Mouse (Mus musculus) erythroid progenitor cell, adult 5-6 weeks (primary cell): ENCODE measurements around the gene Tmem256. TPM values are rescaled to one million over a fixed set of nuclear protein-coding genes. Genes with fewer than 3 reads are reported as not detected.
"Not testable (repeated sequence)": the region's sequence is repeated elsewhere in the genome, so short reads cannot be mapped to it uniquely, and the experiment has no call there.

Experiments used
- ATAC-seq: replicated peaks from 2 replicates; pipeline ENCODE4 v1.8.0; 2016; ENCODE audit warnings: moderate number of reproducible peaks, mild to moderate bottlenecking, moderate TSS enrichment, inconsistent platforms; ENCODE audit not compliant: poor library complexity, low FRiP score, severe bottlenecking
- total RNA-seq, 2 experiments: library from RNA; stranded (forward) in 1 of 2; stranded (reverse) in 1 of 2; fragments of 150-400 nt in 1 of 2; fragments of 186-747, 209-891 nt in 1 of 2; gene quantifications; 2 replicates each; pipeline versions ENCODE4 v1.2.3 to v1.2.4; 2015 to 2017; ENCODE audit warnings: low replicate concordance in 2 of 2

Tmem256 gene
- total RNA-seq, 2 experiments from 2014 or later = 123 to 258 TPM

DNA sequence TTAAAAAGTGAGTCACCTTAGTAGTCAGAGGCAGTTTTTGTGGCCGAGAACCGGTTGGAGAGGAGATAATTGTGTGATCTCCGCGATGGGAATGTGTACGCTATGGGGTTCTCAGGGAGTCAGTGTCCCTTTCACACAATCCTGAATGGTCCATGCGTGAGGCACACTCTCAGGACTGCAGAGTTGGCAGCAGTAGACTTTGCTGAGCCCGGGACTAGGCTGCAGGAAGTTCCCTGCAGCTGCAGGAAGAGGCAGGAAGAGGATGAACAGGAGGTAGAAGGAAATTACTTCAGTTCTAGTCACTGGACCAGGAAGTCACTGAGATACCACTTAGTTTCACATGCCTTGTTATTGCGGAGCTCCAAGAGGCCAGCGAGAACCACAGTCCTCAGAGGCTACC lies 10.8 kb downstream of the Tmem256 start:
- ATAC-seq = no peak

DNA sequence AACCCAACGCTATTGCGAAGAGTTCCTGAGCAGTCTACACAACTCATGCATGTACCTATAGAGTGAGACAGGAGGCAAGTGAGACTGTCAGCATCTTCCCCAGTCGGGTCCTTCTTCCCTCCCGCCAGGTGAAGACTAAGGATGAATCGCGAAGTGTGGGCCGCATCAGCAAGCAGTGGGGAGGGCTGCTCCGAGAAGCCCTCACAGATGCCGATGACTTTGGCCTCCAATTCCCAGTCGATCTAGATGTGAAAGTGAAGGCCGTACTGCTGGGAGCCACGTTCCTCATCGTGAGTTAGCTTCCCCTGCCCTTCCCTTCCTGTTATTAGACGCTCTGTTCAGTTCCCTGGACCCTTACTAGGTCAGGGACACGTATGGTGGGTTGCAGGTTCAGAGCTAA lies 11.6 kb downstream of the Tmem256 start:
- ATAC-seq = no peak

DNA sequence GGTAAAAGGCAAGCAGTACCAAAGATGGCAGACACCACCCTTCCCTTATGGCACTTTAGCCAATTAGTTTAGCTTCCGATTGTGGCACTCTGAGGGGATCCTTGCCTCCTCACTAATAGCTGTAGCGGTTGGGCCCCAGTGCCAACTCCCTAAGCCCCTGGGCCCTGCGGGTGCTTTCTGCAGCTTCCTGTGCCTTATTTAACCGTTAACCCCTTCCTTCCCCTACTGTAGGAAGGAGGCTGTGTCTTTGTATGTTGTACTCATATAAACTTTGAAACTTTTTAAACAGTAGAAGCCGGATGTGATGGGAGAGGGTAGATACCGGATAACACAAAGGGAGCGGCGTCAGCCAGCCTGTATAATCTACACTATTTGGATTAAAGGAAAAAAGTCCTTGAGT lies 12.4 kb downstream of the Tmem256 start:
- ATAC-seq = no peak

DNA sequence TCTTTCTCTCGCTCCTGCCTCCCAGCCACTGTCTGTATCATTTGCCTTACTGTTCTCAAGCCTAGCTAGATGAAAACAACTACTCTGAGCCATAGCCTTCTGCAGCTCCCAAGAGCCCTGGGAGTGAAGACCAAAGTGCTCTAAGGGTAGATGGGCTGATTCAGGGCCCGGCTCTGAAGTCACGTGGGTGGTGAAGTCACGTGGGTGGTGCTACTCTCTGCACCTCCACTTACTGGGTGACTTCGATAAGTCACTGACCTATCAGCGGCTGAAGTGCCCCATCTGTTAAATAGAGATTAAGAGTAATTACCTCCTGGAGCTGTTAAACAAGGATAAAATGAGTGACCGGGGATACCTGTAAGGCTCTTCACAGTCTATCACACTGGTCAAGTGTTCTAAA lies 15.7 kb downstream of the Tmem256 start:
- peak; percentile 86 for ATAC-seq

DNA sequence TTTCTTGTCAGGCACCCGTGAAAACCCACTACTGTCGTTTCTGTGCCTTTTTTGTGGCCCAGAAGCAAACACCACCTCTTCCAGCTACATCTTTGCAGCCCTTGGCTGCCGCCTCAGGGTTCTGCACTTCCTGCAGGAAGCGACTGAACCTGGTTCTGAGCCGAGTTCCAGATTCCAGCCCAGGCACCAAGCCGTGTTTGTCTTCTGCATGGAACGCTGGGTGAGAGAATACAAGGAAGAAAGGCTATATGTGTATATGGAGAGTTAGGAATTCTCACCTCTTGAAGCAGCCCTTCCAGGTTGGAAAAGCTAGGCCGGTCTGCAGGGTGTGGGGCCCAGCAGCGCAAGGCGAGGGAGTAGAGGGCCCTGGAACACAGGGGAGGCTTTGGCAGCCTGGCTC lies 16.4 kb downstream of the Tmem256 start:
- 0 out of 2 replicates have a peak, but pooled peaks have one; percentile 7 for ATAC-seq

DNA sequence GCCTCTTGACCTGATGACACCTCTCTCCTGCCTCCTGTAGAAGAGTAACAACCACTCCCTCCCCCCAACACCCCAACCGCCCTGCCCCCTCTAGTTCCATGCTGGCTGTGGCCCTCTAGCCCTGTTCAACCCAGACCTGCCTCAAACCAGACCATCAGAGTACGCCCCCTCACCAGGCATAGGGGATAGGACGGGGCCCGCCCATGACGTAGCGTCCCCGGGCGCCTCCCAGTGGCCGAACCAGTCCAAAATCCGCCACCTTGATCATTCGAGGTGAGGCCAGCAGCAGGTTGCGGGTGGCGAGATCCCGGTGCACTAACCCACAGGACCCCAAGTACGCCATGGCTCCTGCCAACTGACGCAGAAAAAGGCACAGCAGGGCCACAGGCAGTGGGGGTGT lies 17.0 kb downstream of the Tmem256 start:
- ATAC-seq = peak; percentile 61

DNA sequence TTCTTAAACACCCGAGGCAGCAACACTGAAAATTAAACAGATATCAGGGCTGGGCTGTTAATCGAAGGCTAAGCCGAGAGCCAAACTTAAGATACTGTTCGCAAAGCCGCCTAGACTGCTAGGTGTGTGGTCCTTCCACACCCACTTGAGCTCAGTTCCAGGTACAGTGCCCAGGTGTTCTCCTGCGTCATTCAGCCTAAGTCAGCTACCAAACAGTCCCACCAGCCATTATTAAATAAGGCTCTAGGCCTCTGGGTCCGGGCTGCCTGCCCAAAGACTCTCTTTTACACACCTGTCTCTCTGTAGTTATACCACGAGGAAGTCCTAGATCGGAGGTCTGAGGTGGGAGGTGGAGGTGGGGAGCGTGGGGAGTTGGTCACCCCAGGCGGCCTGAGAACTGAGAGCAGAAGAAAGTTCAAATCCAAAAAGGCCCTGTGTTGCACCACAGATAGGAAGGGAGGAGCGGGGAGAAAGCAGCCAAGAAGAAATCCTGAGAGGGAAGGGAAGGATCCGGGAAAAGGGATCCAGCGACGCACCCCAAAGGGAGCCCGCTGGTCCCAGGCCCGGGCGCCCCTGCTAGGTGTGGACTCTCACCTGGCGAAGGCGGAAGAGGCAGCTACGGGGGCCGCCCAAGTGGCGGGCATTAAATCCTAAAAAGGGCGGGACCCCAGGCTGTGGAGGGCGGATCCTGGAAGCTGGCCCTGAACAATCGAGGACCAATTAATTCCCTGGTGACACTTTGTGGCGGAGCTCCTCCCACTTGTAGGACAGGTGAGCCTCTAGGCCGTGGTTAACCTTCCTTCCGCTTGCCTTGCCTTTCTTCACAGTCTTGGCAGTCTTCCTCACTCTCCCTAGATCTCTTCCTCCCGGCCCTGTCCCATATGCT lies 20.0 kb downstream of the Tmem256 start, which contains the start of gene Tnk1:
Gene Tnk1 (minus strand): TSS at position 618 of the 886 bp plus-strand sequence.
- no peak for ATAC-seq

DNA sequence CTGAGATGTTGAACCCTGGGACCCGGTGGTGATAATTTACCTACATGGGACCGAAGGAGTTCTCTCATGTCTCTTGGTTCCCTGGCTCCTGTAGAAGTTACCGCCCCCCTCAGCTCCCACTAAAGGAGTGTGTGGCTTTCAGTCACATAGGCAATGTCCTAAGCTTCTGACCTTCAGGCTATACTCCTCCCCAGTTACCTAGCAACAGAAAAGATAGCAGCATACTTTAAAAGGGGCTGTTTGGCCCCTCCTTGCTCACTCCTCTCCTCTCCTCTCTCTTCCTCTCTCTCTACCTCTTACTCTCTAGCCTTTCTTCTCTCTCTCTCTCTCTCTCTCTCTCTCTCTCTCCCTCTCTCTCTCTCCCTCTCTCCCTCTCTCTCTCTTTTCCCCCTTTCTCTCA lies 25.4 kb downstream of the Tmem256 start:
- ATAC-seq = not testable (repeated sequence)

DNA sequence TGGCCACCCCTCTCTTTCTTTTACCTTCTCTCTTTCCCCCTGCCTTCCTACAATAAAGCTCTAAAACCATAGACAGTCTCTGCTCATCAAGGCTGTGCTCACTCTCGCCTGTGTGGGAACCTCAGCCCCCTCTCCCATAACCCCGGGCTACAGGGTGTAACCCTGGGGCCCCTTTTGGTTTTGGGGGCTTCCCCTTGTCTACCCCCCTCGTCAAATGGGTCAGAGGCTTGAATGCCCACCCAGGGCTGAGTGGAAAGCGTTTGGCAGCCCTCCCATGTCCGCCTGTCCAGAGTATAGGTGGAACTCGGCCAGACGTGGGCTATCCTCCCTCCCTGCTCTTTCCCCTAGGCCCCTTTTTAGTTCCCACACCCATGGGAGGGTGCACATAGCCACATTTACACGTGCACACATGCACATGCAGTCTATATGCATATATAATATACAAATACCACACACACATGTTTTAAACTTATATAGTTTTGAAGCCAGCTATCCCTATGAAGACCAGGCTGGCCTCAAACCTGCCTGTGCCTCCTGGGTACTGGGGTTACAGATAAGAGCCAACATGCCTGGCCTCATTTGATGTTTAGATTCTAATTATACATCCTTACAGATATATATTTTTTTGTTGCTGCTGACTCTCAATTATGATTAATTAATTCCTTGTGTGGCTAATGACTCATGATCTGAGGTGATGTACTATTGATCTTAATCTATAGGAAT lies 26.0 kb downstream of the Tmem256 start:
- ATAC-seq = peak; percentile 81

DNA sequence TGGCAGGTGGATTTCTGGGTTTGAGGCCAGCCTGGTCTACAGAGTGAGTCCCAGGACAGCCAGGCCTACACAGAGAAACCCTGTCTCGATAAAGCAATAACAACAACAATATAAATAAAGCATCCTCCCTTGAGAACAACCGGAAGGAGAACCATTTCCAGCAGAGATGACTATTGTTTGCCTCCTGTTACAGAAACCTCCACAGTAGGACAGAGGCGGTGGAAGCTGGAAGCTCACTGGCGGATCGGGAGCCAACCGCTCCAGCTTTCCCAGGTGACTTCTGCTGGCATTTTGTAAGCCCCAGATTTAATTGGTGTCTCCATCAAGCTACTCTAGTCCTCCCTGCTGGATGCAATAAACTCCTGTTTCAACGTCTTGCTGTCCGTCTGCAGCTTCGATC lies 27.2 kb downstream of the Tmem256 start:
- no peak for ATAC-seq

DNA sequence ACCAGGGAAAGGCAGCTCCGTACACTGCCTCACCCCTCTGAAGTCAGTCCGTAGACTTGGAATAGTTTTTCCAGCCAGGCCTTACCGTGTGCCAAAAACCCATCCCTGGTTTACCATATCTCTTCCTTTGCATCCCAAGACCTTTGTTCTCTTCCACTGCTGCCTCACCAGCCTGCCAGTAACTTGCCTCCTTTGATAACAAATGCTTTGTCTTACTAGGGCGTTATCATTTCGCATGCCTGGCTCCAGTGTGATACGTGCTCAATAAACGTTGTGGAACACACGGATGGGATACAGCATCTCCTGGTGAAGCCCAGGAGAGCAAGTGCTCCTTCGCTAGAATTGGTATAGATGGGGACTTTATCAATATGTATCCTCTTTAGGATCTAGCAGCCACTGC lies 29.0 kb downstream of the Tmem256 start:
- no peak for ATAC-seq

DNA sequence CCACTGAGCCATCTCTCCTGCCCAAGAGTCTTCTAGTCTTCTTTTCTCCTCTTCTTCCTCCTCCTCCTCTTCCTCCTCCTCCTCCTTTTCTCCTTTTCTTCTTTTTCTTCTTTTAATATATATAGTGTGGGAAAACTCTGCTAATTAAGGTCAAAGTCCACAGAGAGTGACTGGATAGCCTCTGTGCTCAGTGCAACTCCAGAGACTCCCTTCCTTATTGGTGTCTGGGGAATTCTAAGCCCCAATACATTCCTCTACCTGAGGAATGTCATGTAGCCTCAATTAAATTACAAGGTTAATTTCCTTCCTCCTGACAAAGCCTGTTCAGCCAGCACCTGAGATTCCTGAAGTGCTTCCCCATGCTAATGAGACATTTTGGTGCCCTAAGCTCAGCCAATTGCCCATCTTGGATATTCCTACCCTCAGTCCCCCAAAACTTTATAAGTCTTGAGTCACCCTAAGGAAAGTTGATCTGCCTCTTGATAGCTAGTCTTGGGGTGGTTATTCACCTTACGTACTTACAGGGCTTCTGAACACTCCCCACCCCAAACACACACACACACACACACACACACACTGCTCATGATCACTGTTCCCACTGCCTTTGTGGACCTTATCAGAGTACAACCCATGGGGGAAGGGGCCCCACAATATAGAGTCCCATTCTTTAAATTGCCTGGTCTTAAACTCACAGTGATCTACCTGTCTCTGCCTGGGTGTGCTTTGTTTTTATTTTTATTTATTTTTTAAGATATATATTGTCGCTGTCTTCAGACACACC lies 32.2 kb downstream of the Tmem256 start:
- ATAC-seq = no peak

DNA sequence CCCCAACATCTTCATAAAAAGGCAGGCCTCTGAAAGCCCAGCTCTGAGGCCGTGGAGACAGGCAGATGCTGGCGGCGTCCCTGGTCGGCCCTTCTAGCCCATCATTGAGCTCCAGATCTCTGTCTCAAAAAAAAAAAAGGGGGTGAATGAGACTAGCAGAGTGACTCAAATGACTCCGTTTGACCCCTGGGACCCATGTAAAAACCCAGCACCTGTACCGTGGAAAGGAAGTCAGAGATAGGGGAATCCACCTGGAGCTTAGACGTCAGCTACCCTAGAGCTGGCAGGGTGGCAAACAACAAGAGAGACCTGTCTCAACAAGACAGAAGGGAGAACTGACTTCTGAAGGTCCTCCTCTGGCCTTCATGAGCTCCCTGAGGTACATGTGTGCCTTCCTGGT lies 33.5 kb downstream of the Tmem256 start:
- ATAC-seq = no peak

DNA sequence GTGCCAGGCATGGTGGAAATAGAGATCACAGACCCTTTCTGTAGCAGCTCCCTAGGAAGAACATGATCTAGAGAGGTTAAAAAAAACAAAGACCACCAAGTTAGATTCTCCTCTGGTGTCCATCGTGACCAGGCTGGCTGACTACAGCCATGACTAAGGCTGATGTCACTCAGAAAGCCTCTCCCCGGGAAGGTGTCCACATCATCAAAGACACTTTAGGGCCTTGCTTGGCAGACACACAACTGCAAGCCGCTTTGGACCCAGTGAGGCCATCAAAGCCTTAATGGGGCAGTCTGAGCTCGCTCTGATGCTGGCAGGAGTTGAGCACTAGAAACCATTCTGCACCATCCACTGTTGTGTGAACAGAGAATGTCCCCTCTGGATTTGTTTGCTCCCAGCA lies 34.1 kb downstream of the Tmem256 start:
- no peak for ATAC-seq

DNA sequence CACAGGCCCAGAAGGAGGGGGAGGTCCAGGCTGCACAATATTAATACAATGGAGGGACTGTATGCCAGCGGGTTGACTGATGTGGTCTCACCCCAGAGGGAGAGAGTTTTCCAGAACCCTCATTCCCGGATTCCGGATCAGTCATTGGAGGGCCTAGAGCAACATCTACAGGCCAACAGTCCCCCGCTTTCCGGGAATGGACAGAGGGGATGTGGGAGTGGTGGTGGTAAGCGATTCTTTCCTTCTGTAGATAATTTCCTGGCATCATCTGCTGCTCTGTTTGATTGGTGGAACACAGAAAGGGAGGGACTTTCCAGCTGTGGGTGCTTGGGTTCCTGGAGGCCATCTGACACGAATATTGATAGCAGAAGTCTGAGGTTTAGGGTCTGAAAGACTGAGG lies 37.9 kb downstream of the Tmem256 start:
- ATAC-seq = no peak

DNA sequence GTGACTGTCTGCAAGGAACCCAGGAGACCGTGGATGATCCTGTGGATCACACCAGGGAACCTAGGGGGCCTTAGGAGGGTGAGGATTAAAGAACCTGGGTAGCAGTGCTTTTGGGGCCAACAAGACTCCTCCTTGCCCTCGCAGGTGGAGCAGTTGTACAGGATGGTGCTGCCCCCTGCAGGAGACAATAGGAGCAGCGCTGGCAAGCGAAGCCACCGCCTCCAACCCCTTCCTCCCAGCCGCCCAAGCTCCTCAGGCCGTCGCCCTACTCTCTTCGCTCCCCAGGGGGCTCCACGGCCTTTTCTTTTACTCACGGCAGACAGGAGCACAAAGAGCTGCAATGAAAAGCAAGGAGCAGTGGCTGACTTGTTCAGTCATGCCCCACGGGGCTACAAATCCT lies 38.6 kb downstream of the Tmem256 start:
- peak; percentile 78 for ATAC-seq

DNA sequence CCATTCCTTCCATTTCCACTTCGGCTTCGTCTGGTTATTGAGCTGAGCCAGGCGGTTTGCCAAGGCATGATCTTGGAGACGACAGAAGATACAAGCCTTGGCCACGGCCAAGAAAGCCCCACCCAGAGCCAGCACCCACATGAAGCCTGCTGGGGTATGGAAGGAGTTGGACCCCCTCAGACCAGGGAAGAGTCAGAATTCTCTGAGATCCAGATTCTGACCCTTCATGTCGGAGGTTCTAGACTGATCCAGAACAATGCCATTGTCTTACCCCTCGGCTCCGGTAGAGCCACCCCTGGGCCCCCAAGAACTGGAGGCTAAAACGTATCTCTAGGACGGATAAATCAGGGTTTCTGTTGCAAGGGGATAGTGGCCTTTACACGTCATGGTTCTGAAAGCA lies 39.6 kb downstream of the Tmem256 start, which contains the start of gene Tmem95:
Gene Tmem95 (minus strand): TSS at position 141 of the 400 bp plus-strand sequence.
- ATAC-seq = no peak

DNA sequence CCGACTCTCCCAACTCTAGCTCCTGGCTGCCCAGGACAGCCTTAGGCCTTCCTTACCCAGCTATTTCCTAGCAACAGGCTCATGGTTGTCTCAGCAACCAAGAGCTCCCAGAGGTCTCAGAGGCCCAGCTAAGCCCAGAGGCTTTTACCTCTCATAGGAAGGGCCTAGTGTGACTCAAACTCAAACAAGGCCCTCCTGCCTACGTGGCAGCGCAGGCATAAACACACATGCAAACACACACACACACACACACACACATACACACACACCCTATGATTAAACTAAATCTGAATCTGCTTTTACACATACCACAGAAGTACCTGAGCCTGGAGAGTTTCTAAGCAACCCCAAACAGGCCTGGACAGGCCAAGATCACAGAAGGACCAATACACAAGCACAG lies 40.1 kb downstream of the Tmem256 start:
- no peak for ATAC-seq

DNA sequence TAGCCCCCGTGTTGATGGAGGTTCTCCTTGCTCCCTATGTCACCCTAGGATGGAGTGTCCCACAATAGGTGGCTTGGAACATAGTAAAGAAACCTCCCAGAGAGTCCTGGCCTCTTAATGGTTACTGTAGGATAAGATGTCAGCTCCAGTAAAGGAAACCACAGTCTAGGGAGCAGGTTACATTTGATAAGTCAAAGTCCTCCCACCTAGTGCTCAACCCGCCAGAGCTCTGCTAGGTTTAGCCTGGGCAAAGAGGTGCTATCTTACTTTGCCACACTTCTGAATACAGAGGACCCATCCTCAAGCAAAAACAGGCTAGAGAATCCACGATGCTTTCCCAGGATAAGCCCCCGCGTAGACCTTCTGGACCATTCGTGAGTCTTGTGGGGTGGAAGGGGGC lies 40.6 kb downstream of the Tmem256 start:
- ATAC-seq = no peak

DNA sequence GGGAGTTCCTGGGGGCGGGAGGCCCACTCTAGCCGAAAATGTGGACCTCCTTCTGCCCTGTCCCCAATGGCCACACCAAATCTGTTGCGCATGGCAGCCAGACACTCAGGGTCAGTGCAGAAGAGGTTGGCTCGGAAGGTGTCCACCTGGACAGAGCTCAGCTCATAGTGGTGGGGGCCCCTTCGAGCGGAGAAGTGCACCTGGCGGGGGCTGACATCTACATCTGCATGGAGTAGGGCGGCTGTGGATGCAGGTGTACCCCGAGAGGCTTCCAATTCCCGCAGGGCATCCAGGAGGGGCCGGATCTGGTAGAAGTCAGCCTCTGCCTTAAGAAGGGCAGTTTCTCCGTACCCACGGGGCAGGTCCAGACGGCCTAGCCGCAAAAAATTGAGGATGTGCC lies 41.4 kb downstream of the Tmem256 start:
- no peak for ATAC-seq
